Mouse (Mus musculus) MEL (cell line): ENCODE data around the gene Daw1. TPM values are rescaled to one million over a fixed set of nuclear protein-coding genes. Genes with fewer than 3 reads are reported as not detected.

Source experiments
- DNase-seq: peaks from one replicate; pipeline ENCODE4 v3.0.0; 2011; ENCODE audit warnings: low read depth, low spot score
- H3K27ac ChIP-seq: 2 replicates; pipeline ENCODE4 v1.5.1; 2012; ENCODE audit warnings: low read depth, mild to moderate bottlenecking, control low read depth, low read length, moderate library complexity; ENCODE audit not compliant: control insufficient read depth
- H3K27me3 ChIP-seq, 2 experiments: fragments of 150-350 bp in 1 of 2; sonication (generic) in 1 of 2; 2 replicates each; pipeline ENCODE4 v1.6.1; 2012; ENCODE audit warnings: low read length in 2 of 2, mild to moderate bottlenecking in 2 of 2, improper control_type of control experiment in 1 of 2, moderate library complexity in 1 of 2; ENCODE audit not compliant: insufficient read depth in 2 of 2, control insufficient read depth in 1 of 2
- H3K36me3 ChIP-seq, 2 experiments: 2 replicates each; pipeline ENCODE4 v1.6.1; 2012 to 2014; ENCODE audit warnings: low read length in 2 of 2, improper control_type of control experiment in 1 of 2, inconsistent platforms in 1 of 2, mild to moderate bottlenecking in 1 of 2; ENCODE audit not compliant: insufficient read depth in 2 of 2, control insufficient read depth in 1 of 2
- H3K4me1 ChIP-seq, 2 experiments: fragments of 150-350 bp in 1 of 2; sonication (generic) in 1 of 2; 2 replicates each; pipeline ENCODE4 v1.6.1; 2012; ENCODE audit warnings: low read length in 2 of 2, improper control_type of control experiment in 1 of 2, mild to moderate bottlenecking in 1 of 2; ENCODE audit not compliant: insufficient read depth in 2 of 2, control insufficient read depth in 1 of 2
- H3K4me3 ChIP-seq, 2 experiments: fragments of 150-350 bp in 1 of 2; sonication (generic) in 1 of 2; 2 replicates each; pipeline ENCODE4 v1.5.1; 2012; ENCODE audit warnings: low read depth in 2 of 2, low read length in 2 of 2, mild to moderate bottlenecking in 2 of 2, moderate library complexity in 2 of 2, control low read depth in 1 of 2, improper control_type of control experiment in 1 of 2; ENCODE audit not compliant: control insufficient read depth in 1 of 2, insufficient read depth in 1 of 2
- H3K79me2 ChIP-seq: 2 replicates; pipeline ENCODE4 v1.6.1; 2012; ENCODE audit warnings: mild to moderate bottlenecking, low read length, moderate library complexity; ENCODE audit not compliant: control insufficient read depth, poor library complexity, insufficient read depth
- H3K9ac ChIP-seq: 2 replicates; pipeline ENCODE4 v1.6.1; 2012; ENCODE audit warnings: low read depth, mild to moderate bottlenecking, control low read depth, low read length, moderate library complexity; ENCODE audit not compliant: control insufficient read depth, poor library complexity, severe bottlenecking
- H3K9me3 ChIP-seq: fragments of 150-350 bp; sonication (generic); replicated peaks from 2 replicates; pipeline ENCODE4 v1.6.1; 2012; ENCODE audit warnings: mild to moderate bottlenecking, low read length, improper control_type of control experiment, moderate library complexity; ENCODE audit not compliant: insufficient read depth
- BHLHE40 ChIP-seq: IDR thresholded peaks from 2 replicates; pipeline ENCODE4 v1.6.1; 2012; ENCODE audit warnings: low read depth, mild to moderate bottlenecking, inconsistent platforms, low read length, improper control_type of control experiment, borderline replicate concordance
- E2F4 ChIP-seq: IDR thresholded peaks from 2 replicates; pipeline ENCODE4 v1.6.1; 2011; ENCODE audit warnings: low read depth, low read length, improper control_type of control experiment, borderline replicate concordance
- EP300 ChIP-seq, 2 experiments: IDR thresholded peaks; 2 replicates each; pipeline ENCODE4 v1.6.1; 2011; ENCODE audit warnings: improper control_type of control experiment in 2 of 2, low read length in 2 of 2, low read depth in 1 of 2, mild to moderate bottlenecking in 1 of 2
- GATA1 ChIP-seq: IDR thresholded peaks from 2 replicates; pipeline ENCODE4 v1.6.1; 2011; ENCODE audit warnings: low read depth, low read length, improper control_type of control experiment
- JUND ChIP-seq: IDR thresholded peaks from 2 replicates; pipeline ENCODE4 v1.6.1; 2011; ENCODE audit warnings: low read depth, mild to moderate bottlenecking, improper control_type of control experiment, low read length
- MAFK ChIP-seq: IDR thresholded peaks from 2 replicates; pipeline ENCODE4 v1.6.1; 2011; ENCODE audit warnings: low read depth, mild to moderate bottlenecking, low read length, improper control_type of control experiment, borderline replicate concordance
- MEF2A ChIP-seq: IDR thresholded peaks from 2 replicates; pipeline ENCODE4 v1.6.1; 2014; ENCODE audit warnings: low read depth, mild to moderate bottlenecking, inconsistent platforms, low read length, improper control_type of control experiment; ENCODE audit not compliant: poor library complexity, insufficient replicate concordance, severe bottlenecking; ENCODE audit errors: extremely low read depth
- MYB ChIP-seq: IDR thresholded peaks from 2 replicates; pipeline ENCODE4 v1.6.1; 2011; ENCODE audit warnings: mild to moderate bottlenecking, low read depth, low read length, improper control_type of control experiment
- MYC ChIP-seq: IDR thresholded peaks from 2 replicates; pipeline ENCODE4 v1.6.1; 2011; ENCODE audit warnings: low read depth, mild to moderate bottlenecking, low read length, improper control_type of control experiment, moderate library complexity
- POLR2AphosphoS2 ChIP-seq: IDR thresholded peaks from 2 replicates; pipeline ENCODE4 v1.6.1; 2011; ENCODE audit warnings: low read length, improper control_type of control experiment
- POLR2AphosphoS5 ChIP-seq: IDR thresholded peaks from 2 replicates; pipeline ENCODE4 v1.6.1; 2012; ENCODE audit warnings: low read depth, borderline replicate concordance, mild to moderate bottlenecking, inconsistent platforms, low read length, moderate library complexity, mixed read lengths
- SIN3A ChIP-seq: IDR thresholded peaks from 2 replicates; pipeline ENCODE4 v1.6.1; 2012; ENCODE audit warnings: low read length, improper control_type of control experiment, inconsistent platforms
- SMC3 ChIP-seq: IDR thresholded peaks from 2 replicates; pipeline ENCODE4 v1.6.1; 2011; ENCODE audit warnings: low read depth, low read length, improper control_type of control experiment
- TAL1 ChIP-seq: IDR thresholded peaks from 2 replicates; pipeline ENCODE4 v1.6.1; 2012; ENCODE audit warnings: mild to moderate bottlenecking, inconsistent platforms, low read length, moderate library complexity, mixed read lengths
- USF1 ChIP-seq: IDR thresholded peaks from 2 replicates; pipeline ENCODE4 v1.6.1; 2014; ENCODE audit warnings: low read depth, mild to moderate bottlenecking, inconsistent platforms, low read length, improper control_type of control experiment, moderate library complexity
- USF2 ChIP-seq, 2 experiments: IDR thresholded peaks; 2 replicates each; pipeline ENCODE4 v1.6.1; 2011 to 2012; ENCODE audit warnings: improper control_type of control experiment in 2 of 2, low read length in 2 of 2, borderline replicate concordance in 1 of 2, inconsistent platforms in 1 of 2, low read depth in 1 of 2, mild to moderate bottlenecking in 1 of 2; ENCODE audit not compliant: insufficient read depth in 1 of 2
- ZC3H11A ChIP-seq: IDR thresholded peaks from 2 replicates; pipeline ENCODE4 v1.6.1; 2012; ENCODE audit warnings: low read depth, mild to moderate bottlenecking, inconsistent platforms, low read length, improper control_type of control experiment
- ZKSCAN1 ChIP-seq: IDR thresholded peaks from 2 replicates; pipeline ENCODE4 v1.6.1; 2012; ENCODE audit warnings: low read depth, mild to moderate bottlenecking, inconsistent platforms, low read length, improper control_type of control experiment, moderate library complexity
- ZMIZ1 ChIP-seq: IDR thresholded peaks from 2 replicates; pipeline ENCODE4 v1.6.1; 2012; ENCODE audit warnings: low read depth, mild to moderate bottlenecking, inconsistent platforms, low read length, improper control_type of control experiment, moderate library complexity
- polyA plus RNA-seq, 2 experiments: library from polyadenylated mRNA; stranded (reverse) in 1 of 2; unstranded in 1 of 2; fragments of >175 nt in 1 of 2; fragments of >200 nt in 1 of 2; gene quantifications; 2 replicates each; pipeline versions ENCODE4 v1.2.1 to v1.2.4; 2012; ENCODE audit warnings: low replicate concordance in 2 of 2, low read depth in 1 of 2; ENCODE audit not compliant: insufficient read length in 2 of 2, insufficient read depth in 1 of 2, missing spikeins in 1 of 2
- total RNA-seq: library from RNA; depleted of rRNA; stranded (reverse); fragments of 300-350 nt; gene quantifications from 2 replicates; pipeline ENCODE4 v1.2.3, GENCODE M21; 2012

The Daw1 gene
- total and polyA plus RNA-seq, 3 experiments, result not detected

GRCm38 (mm10) chr1:83227946-83228345 is 68.4 kb downstream of the Daw1 start:
- Histone ChIP-seq H3K36me3 (no peaks in the 10 kb centered on the region), H3K9me3 (no peaks in the 10 kb centered on the region), H3K4me3 (no peak overlapping the region), H3K9ac (no peak overlapping the region), H3K79me2 (no peaks in the 10 kb centered on the region), H3K27ac (no peak overlapping the region), H3K4me1 (no peaks in the 10 kb centered on the region), H3K27me3 (no peaks in the 10 kb centered on the region)
- TF ChIP-seq MAFK (no peak), MYC (no peak), SMC3 (no peak), ZKSCAN1 (no peak), BHLHE40 (no peak), GATA1 (no peak), POLR2AphosphoS2 (no peak), JUND (no peak), EP300 (IDR thresholded peaks at IDR 0.05; ENCODE audit: low read depth in 1 of 2, low read length in 2 of 2) (no peak)
- no peak for DNase-seq

DNA sequence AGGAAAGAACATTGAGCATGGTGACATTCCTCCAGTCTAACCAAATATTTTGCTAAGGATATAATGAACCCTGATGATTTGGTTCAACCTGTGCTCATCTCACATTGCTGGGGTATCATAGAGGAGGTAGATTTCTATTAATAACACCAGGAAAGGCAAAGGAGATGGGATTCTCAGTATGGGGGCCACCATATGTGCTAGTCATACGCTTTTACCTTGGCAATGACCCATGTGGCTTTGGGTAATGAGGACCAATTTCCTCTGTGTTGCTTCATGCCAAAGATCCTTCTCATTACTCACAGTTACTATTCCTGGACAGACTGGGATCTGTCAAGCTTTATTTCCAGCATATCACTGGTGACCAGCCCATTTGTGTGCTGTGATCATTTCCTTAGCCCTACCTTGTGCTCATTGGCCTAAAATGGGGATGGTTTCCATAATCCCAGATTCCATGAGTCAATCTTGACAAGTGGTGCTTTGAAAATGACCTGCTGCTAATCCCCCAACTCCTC is 88.7 kb downstream of the Daw1 start:
- no peak overlapping the region for H3K4me3 ChIP-seq
- H3K9me3 ChIP-seq, result no peaks in the 10 kb centered on the region
- DNase-seq, result no peak
- H3K9ac ChIP-seq, result no peak overlapping the region
- H3K4me1 ChIP-seq, result no peaks in the 10 kb centered on the region
- no peaks in the 10 kb centered on the region for H3K27me3 ChIP-seq
- no peaks in the 10 kb centered on the region for H3K36me3 ChIP-seq
- H3K79me2 ChIP-seq, result no peaks in the 10 kb centered on the region
- no peak overlapping the region for H3K27ac ChIP-seq
- no peak for TF ChIP-seq SMC3
- no peak for TF ChIP-seq POLR2AphosphoS5
- no peak for TF ChIP-seq MEF2A
- no peak for TF ChIP-seq SIN3A
- no peak for TF ChIP-seq ZC3H11A
- TF ChIP-seq MAFK, result no peak
- no peak for TF ChIP-seq JUND
- no peak for TF ChIP-seq USF2 (IDR thresholded peaks at IDR 0.05; ENCODE audit: borderline replicate concordance in 1 of 2, insufficient read depth in 1 of 2, low read depth in 1 of 2, low read length in 2 of 2)
- TF ChIP-seq USF1, result no peak
- no peak for TF ChIP-seq MYB
- no peak for TF ChIP-seq EP300 (IDR thresholded peaks at IDR 0.05; ENCODE audit: low read depth in 1 of 2, low read length in 2 of 2)
- no peak for TF ChIP-seq E2F4
- no peak for TF ChIP-seq TAL1
- TF ChIP-seq ZMIZ1, result no peak
- TF ChIP-seq, all 39 proteins: peak for 0
